Mouse (Mus musculus) stomach, postnatal 0 days (tissue): Measurements from ENCODE around the gene Lnx1.

ENCODE experiments used
- CTCF ChIP-seq: IDR thresholded peaks from 2 replicates; pipeline ENCODE4 v1.5.1; 2016; ENCODE audit warnings: antibody characterized with exemption, low read depth, mild to moderate bottlenecking, moderate library complexity
- EP300 ChIP-seq: optimal IDR thresholded peaks from 2 replicates; pipeline ENCODE3; 2016; ENCODE audit warnings: antibody characterized with exemption

DNA sequence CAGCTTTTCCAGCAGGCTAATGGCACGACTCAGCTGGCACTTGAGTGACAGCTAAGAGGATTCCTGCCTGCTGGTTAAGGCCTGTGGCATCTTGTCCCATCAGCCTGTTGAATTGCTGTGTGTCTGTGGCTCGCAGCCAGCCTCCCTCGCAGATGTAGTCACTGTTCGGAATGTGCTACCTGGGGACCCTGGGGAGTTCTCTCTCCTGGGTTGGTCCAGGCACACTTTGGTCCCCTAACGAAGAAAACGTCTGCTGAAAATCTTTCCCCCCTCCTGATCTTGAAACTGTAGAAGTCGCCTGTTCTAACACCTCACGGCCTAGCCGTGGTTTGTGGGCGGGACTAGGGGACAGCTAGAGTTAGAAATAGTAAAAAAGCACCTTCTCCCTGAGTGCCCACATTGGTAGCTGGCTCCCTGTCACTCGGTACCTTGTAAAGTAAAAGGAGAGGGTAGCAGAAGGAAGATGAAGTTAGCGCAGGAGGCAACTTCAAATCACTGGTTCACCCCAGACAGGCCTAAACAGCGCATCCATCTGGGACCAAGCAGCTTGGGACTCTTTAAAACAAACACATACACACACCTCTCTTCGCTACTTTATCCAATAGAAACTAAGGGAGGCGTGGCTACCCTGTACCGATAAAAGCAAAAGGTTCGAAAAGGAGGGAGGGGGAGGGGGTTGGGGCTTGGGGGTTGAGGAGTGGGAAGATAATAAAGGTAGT, 1.2 kb upstream of the Lnx1 start:
- TF ChIP-seq EP300 = peak; percentile 0
- TF ChIP-seq CTCF = no peak
